Mouse (Mus musculus) CD4-positive, CD25-positive, alpha-beta regulatory T cell, adult 2 months (primary cell): Measurements from ENCODE around the gene Ephb1.
A peak's percentile ranks its signal among the peaks of the same experiment; 100 is the strongest.

ENCODE experiments used
- DNase-seq: peaks from one replicate; pipeline ENCODE4 v3.0.0-alpha.2; 2012; ENCODE audit warnings: low read depth, low spot score

Ephb1 gene

DNA sequence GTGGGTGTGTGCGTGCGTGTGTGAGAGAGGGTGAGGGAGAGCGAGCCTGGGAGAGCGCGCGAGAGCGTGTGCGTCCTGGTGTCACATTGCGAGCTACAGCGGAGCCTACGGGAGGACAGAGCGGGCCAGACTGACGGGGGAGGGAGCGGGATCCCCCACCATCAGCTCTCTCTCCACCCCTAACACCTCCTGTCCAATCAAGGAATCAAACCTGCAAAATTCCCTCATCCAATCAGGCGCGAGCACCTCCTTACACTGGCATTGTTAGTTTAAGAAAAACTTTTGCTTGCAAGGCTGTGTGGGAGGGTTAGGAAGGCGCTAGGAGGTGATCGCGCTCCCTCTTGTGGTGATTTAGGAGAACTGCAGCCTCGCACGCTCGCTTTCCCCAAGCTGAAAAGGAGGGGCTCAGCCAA is at the start of gene Ephb1:
Gene Ephb1, minus strand, starts transcription at position 133 of the 413 bp plus-strand sequence.
- peak; percentile 62 for DNase-seq

DNA sequence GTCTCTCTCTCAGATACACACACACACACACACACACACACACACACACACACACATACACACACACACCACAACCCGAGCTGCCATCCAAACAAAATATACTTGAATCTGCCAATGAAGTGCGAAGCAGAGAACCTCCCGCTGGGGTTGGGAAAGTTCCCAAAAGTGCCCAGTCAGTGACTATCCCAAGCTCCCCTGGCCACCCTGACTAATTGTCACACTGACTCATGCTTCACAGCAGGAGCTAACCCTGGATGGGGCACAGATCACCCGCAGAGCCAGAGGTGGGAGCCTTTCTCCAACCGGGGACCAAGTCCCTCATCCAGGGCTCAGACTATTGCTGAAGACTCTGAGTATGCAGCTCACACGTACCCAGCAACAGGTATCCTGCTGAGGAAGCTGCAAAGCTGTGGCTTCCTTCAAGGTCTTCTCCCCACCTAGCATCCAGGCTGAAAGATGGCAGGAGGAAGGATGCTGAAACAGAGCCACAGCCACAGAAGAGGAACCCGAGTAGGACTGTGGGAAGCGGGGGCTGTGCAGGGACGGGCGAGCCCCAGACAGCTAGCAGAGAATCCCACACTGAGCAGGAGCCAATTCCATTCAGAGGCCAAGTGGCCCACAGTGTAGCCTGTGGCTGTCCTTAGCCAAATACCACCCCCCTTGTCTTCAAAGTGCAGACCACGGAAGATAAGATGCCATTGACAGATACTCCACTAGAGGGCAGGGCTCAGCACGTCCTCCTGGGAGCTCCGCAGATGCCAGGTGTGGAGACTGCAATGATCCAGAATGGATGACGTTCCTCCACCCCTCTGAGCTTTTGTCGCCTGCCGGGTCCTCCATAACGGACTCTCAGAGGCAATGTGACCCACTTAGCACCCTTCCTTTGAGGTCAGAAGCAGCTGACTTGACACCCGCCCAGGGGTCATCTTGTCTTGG is 48.9 kb upstream of the Ephb1 start:
- DNase-seq, result peak; percentile 29

DNA sequence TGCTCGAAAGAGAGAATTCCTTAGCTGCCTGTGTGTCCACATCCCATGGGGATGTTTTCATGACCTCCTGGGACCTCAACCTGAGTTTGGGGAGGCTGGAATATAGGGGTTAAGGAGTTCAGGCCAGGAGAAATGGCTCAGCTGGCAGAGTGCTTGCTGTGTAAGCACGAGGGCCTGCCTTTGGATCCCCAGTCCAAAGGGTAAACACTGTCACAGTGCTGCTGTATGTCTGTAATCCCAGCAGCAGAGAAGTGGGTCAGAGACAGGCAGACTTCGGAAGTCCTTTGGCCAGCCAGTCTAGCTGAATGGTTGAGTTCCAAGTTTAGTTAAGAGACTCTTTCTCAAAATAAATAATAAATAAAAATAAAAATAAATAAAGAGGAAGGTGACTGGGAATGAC is 48.2 kb upstream of the Ephb1 start:
- DNase-seq, result no peak

- DNase-seq, result no peak
Measured at GRCm38 (mm10) chr9:102388266-102388665, 33.8 kb upstream of the Ephb1 start.

DNA sequence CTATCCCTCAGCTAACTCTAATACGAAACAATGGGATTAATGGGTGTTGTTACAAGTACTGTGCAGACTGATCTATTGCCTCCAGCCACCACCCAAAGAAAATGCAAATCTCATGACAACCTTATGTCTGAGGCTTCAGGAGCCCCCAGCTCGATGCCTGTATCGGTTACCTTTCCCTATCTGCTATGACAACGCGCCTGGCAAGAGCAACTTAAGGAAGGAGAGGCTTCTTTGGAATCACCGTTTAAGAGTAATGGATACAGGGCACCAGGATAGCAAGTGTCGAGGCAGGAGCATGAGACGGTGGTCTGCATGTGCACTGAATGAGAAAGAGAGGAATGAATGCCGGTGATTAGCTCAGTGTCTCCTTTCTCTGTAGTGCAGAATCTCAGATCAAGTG is 32.3 kb upstream of the Ephb1 start:
- no peak for DNase-seq

GRCm38 (mm10) chr9:102380235-102380634 is 25.7 kb upstream of the Ephb1 start:
- no peak for DNase-seq

- DNase-seq, result no peak
Measured at GRCm38 (mm10) chr9:102374661-102375060, 20.2 kb upstream of the Ephb1 start.

DNA sequence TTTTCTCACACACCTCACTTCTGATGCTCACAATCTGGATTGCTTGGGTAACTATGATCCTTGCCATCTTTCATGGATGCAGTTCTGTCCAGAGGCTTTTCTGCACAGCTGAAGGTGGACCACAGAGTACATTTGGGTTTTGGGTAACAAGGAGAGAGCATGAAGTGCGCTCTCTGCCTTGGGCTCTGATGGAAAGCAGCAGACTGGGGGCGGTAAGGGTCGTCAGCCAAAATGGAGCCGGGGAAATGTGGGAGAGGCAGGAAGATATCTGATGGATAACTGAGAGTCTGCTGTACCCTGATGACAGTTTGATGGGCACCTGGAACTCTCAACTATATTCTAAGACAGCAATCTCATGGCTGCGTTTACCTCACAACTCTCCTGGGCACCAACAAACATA is 19.4 kb upstream of the Ephb1 start:
- no peak for DNase-seq

DNA sequence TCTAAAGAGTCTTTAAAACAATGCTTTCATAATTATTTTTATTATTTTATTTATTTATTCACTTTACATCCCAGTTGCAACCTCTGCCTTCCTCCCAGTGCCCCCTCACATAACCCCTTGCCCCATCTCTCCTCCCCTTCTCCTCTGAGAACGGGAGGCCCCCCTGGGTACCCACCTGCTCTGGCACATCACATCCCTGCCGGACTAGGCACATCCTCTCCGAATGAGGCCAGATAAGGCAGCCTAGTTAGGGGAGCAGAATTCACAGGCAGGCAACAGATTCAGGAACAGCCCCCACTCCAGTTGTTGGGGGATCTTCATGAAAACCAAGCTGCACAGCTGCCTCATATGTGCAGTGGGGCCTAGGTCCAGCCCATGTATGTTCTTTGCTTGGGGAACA is 17.4 kb upstream of the Ephb1 start:
- no peak for DNase-seq

DNA sequence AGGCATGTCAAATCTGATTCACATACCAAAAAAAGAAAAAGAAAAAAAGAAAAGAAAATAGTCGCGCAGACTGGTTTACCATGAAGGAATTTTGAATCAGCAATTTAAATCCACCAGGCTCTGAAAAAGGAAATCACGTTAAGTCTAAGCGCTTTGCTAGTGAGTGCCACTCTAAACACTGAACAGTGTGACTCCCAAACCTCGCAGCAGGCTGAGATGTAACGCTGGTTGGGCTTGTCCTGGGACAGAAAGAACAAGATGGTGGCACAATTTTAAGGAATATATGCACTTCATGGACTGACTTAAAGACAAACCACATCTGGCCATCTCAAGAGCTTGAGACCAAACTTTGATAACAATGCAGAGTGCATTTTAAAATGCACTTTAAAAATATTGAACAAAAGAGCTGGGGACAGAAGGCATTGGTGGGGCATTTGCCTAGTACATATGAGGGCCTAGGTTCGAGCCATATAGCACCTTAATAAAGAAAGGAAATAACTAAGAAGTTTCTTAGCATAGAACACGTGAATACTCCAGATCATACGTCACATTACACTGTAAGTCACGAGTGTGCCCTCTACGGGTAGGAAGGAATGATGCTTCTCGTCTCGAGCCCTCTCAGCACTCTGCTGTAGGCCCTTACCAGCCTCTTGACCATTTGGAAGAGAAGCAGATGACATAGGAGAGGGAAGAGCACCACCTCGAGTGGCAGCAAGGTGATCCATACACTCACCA is 16.7 kb upstream of the Ephb1 start:
- no peak for DNase-seq

GRCm38 (mm10) chr9:102370141-102370540 is 15.6 kb upstream of the Ephb1 start:
- no peak for DNase-seq

- DNase-seq, result no peak
Measured at GRCm38 (mm10) chr9:102369141-102369540, 14.6 kb upstream of the Ephb1 start.

- DNase-seq, result no peak
Measured at GRCm38 (mm10) chr9:102367796-102368195, 13.3 kb upstream of the Ephb1 start.

DNA sequence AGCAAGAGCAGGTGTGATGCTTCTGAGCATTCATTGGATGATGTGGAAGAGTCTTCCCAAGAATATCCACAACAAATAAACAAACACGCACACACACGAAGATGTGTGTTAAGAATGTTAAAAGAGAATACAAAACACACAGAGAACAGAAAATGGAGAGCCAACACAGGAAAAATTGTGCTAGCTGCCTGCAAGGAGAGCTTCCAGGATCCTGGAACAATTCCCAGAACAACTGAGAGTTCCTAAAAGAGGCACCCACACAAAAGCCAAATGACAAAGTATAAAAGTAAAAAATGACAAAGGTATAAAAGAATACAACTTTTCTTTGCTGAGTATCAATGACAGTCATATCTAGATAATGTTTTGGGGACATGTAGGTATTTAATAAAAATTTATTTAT is 11.0 kb upstream of the Ephb1 start:
- DNase-seq, result no peak

GRCm38 (mm10) chr9:102359311-102359710 is 4.8 kb upstream of the Ephb1 start:
- DNase-seq, result no peak

GRCm38 (mm10) chr9:102358711-102359110 is 4.2 kb upstream of the Ephb1 start:
- DNase-seq, result no peak

DNA sequence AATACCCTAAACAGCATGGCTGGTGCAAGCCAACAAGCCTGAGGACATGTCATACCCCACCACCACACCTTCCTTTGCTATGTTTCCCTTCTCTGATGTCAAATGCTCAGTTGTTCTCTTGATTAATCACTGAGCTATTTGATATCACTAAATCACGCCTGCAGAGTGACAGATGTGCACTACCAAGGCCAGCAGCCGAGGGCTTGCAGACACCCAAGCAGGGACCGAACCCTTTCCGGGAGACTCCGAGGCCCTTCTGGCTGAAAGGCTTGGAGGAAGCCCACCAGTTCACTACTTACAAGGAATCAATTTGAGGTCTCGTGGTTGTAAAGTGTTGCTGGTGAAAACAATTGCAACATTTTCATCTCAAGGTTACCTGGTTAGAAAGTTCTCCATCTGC is 3.5 kb upstream of the Ephb1 start:
- no peak for DNase-seq

GRCm38 (mm10) chr9:102356516-102356915 is 2.0 kb upstream of the Ephb1 start:
- no peak for DNase-seq

DNA sequence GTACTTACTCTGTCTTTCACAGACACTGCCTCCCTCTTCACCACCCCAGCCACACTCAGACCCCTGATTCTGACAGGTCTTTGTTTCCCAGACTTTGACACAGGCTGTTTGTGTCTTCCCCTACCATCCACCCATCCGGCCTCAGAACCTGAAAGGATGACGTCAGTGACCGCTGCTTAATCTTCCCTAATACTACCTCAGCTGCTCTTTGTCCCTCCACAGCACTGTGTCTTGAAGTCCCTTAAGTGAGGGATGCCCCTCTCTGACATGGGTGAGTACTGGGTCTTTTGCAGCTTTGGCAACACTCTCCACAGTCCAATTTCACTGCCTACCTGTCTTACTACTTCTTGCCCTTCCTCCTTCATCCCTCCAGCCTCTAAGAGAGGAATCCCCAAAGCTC is 1.2 kb upstream of the Ephb1 start:
- no peak for DNase-seq

GRCm38 (mm10) chr9:102353636-102354491 is 629 bp downstream of the Ephb1 start:
- DNase-seq, result no peak

DNA sequence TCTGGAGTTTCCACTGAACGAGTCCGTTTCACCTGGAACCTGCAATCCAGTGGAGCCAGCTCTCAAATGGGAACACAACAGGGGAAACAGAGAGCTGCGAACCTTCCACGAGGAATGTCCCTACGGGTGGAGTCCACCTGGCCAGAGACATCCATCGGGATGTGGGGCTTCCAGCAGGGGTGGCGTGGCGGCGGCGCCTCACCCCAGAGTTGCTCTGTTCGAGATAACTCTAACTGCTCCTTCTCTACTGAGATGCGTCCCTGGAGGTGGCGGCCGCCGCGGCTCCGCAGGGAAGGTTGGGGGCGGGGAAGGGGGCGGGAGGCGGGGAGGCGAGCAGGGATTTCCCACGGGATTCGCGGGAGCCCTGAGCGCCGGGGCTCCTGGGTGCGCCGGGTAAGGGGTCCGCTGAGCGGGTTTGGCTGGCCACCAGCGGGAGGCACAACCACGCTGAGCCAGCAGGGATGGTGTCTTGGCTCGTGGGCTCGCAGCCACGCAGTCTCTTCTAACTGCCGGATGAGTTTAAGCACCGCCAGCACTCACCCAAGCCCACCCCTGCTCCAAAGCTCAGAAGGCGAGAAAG is 1.3 kb downstream of the Ephb1 start:
- no peak for DNase-seq
